Mouse (Mus musculus): ENCODE measurements around the gene Ttll7. TPM values are rescaled to one million over a fixed set of nuclear protein-coding genes. Genes with fewer than 3 reads are reported as not detected.

Gene Ttll7
- polyA plus RNA-seq, 1 experiment from 2014 or later, result 2.5 TPM

DNA sequence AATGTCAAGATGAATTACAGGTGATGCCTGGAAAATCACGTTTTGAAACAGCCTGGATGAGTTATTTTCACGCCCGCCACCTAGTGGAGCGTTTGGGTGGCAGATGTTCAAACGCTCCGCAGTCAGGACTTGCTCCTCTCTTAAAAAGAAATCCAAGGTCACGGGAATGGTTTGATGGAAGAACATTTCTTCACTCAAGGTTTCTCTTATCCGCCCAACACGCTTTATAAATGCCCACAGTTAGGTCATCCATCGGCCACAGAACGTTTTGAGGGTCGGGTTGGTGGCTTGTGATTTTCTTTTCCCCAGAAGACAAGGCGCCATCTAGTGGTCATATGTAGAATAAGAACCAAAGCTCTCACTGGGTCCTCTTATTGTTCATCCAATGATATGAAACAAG, 93.7 kb downstream of the Ttll7 start:
- Histone ChIP-seq H3K4me3 (ENCODE audit: low read depth, low read length) (peak overlapping the region; percentile 30), H3K9ac (peak overlapping the region; percentile 27; the same call in 1 of the 2 replicates), H3K27me3 (ENCODE audit: insufficient read depth, low read length) (no peaks in the 10 kb centered on the region), H3K27ac (ENCODE audit: low read depth) (no peak overlapping the region), H3K4me2 (peak overlapping the region; percentile 61), H3K36me3 (ENCODE audit: insufficient read depth) (no peaks in the 10 kb centered on the region), H3K9me3 (ENCODE audit: low read depth, low read length) (no peaks in the 10 kb centered on the region), H3K4me1 (ENCODE audit: insufficient read depth) (no peaks in the 10 kb centered on the region)
- peak; percentile 69 for ATAC-seq (ENCODE audit: insufficient read depth)
- WGBS, result 0% methylated on average over 13 of the region's 13 CpGs
- peak; percentile 80 for TF ChIP-seq CTCF (IDR thresholded peaks at IDR 0.05; ENCODE audit: low read depth)
- peak; percentile 90 for DNase-seq

DNA sequence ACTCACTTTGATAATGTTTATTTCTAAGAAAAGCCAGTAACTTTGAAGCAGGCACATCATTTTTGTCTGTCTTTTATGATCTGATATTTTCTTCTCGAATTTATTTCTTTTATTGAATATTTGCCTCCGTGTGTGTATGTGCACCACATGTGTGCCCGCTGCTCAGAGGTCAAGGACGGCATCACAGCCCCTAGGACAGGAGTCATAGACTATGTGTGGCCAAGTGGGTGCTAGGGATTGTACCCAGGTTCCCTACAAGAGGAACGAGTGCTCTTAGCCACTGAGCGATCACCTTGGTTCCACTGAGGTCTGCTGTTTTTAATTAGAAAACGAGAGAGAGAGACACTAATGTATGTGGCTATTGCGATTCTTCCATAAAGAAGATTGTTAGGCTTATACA, 94.5 kb downstream of the Ttll7 start:
- Histone ChIP-seq H3K4me3 (ENCODE audit: low read depth, low read length) (no peak overlapping the region), H3K9me3 (ENCODE audit: low read depth, low read length) (no peaks in the 10 kb centered on the region), H3K9ac (no peak overlapping the region), H3K27me3 (ENCODE audit: insufficient read depth, low read length) (no peaks in the 10 kb centered on the region), H3K36me3 (ENCODE audit: insufficient read depth) (no peaks in the 10 kb centered on the region), H3K4me1 (ENCODE audit: insufficient read depth) (no peaks in the 10 kb centered on the region), H3K27ac (ENCODE audit: low read depth) (no peak overlapping the region), H3K4me2 (no peak overlapping the region)
- 75% methylated on average over 8 of the region's 8 CpGs for WGBS
- DNase-seq, result no peak
- no peak for ATAC-seq (ENCODE audit: insufficient read depth)
- TF ChIP-seq CTCF (IDR thresholded peaks at IDR 0.05; ENCODE audit: low read depth), result no peak

- no peak overlapping the region for H3K4me2 ChIP-seq
- no peaks in the 10 kb centered on the region for H3K4me1 ChIP-seq (ENCODE audit: insufficient read depth)
- no peak overlapping the region for H3K9ac ChIP-seq
- 67% methylated on average over 8 of the region's 8 CpGs for WGBS
- H3K27ac ChIP-seq (ENCODE audit: low read depth), result no peak overlapping the region
- H3K36me3 ChIP-seq (ENCODE audit: insufficient read depth), result no peaks in the 10 kb centered on the region
- no peak for DNase-seq
- no peaks in the 10 kb centered on the region for H3K27me3 ChIP-seq (ENCODE audit: insufficient read depth, low read length)
- ATAC-seq (ENCODE audit: insufficient read depth), result no peak
- H3K4me3 ChIP-seq (ENCODE audit: low read depth, low read length), result no peak overlapping the region
- TF ChIP-seq CTCF (IDR thresholded peaks at IDR 0.05; ENCODE audit: low read depth), result no peak
- no peaks in the 10 kb centered on the region for H3K9me3 ChIP-seq (ENCODE audit: low read depth, low read length)
These were observed 104.6 kb downstream of the Ttll7 start for GRCm38 (mm10) chr3:146956792-146957191.

DNA sequence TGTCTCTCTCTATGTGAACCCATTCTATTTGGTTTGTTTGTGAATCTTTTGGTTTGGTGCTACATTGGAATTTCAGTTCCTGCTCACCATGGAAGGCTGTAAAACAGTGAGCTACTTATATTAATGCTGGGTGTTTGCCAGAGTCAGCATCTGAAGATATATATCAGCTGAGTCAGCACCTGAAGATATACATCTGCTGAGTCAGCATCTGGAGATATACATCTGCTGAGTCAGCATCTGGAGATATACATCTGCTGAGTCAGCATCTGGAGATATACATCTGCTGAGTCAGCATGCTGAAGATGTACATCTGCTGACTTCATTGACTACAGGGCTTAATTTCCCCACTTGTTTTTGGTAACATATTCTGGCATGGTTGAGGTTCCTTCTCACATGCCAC, 110.7 kb downstream of the Ttll7 start:
- no peaks in the 10 kb centered on the region for H3K4me1 ChIP-seq (ENCODE audit: insufficient read depth)
- H3K27me3 ChIP-seq (ENCODE audit: insufficient read depth, low read length), result no peaks in the 10 kb centered on the region
- no peak overlapping the region for H3K27ac ChIP-seq (ENCODE audit: low read depth)
- H3K9ac ChIP-seq, result no peak overlapping the region
- no peak for TF ChIP-seq CTCF (IDR thresholded peaks at IDR 0.05; ENCODE audit: low read depth)
- DNase-seq (no peak), ATAC-seq (ENCODE audit: insufficient read depth) (no peak)
- H3K4me3 ChIP-seq (ENCODE audit: low read depth, low read length), result no peak overlapping the region
- no peaks in the 10 kb centered on the region for H3K36me3 ChIP-seq (ENCODE audit: insufficient read depth)
- H3K9me3 ChIP-seq (ENCODE audit: low read depth, low read length), result no peaks in the 10 kb centered on the region
- no peak overlapping the region for H3K4me2 ChIP-seq

- Histone ChIP-seq H3K9ac (no peak overlapping the region), H3K4me3 (ENCODE audit: low read depth, low read length) (no peak overlapping the region), H3K4me2 (no peak overlapping the region), H3K27me3 (ENCODE audit: insufficient read depth, low read length) (no peaks in the 10 kb centered on the region), H3K9me3 (ENCODE audit: low read depth, low read length) (no peaks in the 10 kb centered on the region), H3K27ac (ENCODE audit: low read depth) (no peak overlapping the region), H3K4me1 (ENCODE audit: insufficient read depth) (no peaks in the 10 kb centered on the region), H3K36me3 (ENCODE audit: insufficient read depth) (no peaks in the 10 kb centered on the region)
- WGBS, result 79% methylated on average over 3 of the region's 3 CpGs
- ATAC-seq (ENCODE audit: insufficient read depth) (no peak), DNase-seq (no peak)
- TF ChIP-seq CTCF (IDR thresholded peaks at IDR 0.05; ENCODE audit: low read depth), result no peak
These were observed 112.2 kb downstream of the Ttll7 start for GRCm38 (mm10) chr3:146964384-146964783.

DNA sequence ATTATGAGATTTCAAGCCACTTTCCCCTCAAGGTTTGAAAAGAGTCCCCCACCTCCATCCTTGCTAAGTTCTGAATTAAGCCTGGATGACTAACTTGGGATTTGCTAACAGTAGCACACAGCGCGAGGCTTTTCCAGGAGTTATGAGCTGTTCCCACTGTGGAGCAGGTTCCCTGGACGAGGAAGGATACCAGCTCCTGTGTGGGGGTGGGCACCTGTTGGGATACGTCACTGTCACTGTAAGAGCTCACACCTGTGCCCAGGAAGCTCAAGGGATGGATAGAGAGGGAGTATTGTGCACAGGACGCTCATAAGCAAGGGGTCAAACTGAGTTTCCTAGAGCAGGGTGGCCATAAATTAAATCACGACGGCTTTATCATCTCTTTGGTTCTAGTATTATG, 115.1 kb downstream of the Ttll7 start:
- Histone ChIP-seq H3K4me2 (no peak overlapping the region), H3K27me3 (ENCODE audit: insufficient read depth, low read length) (no peaks in the 10 kb centered on the region), H3K4me1 (ENCODE audit: insufficient read depth) (no peaks in the 10 kb centered on the region), H3K9me3 (ENCODE audit: low read depth, low read length) (no peaks in the 10 kb centered on the region), H3K4me3 (ENCODE audit: low read depth, low read length) (no peak overlapping the region), H3K9ac (no peak overlapping the region), H3K27ac (ENCODE audit: low read depth) (no peak overlapping the region), H3K36me3 (ENCODE audit: insufficient read depth) (no peaks in the 10 kb centered on the region)
- no peak for DNase-seq
- no peak for TF ChIP-seq CTCF (IDR thresholded peaks at IDR 0.05; ENCODE audit: low read depth)
- no peak for ATAC-seq (ENCODE audit: insufficient read depth)
- 76% methylated on average over 7 of the region's 7 CpGs for WGBS

GRCm38 (mm10) chr3:146967834-146968233, 115.7 kb downstream of the Ttll7 start:
- no peak for TF ChIP-seq CTCF (IDR thresholded peaks at IDR 0.05; ENCODE audit: low read depth)
- Histone ChIP-seq H3K27me3 (ENCODE audit: insufficient read depth, low read length) (no peaks in the 10 kb centered on the region), H3K36me3 (ENCODE audit: insufficient read depth) (no peaks in the 10 kb centered on the region), H3K27ac (ENCODE audit: low read depth) (no peak overlapping the region), H3K9ac (no peak overlapping the region), H3K9me3 (ENCODE audit: low read depth, low read length) (no peaks in the 10 kb centered on the region), H3K4me2 (no peak overlapping the region), H3K4me1 (ENCODE audit: insufficient read depth) (no peaks in the 10 kb centered on the region), H3K4me3 (ENCODE audit: low read depth, low read length) (no peak overlapping the region)
- ATAC-seq (ENCODE audit: insufficient read depth) (no peak), DNase-seq (no peak)
- 72% methylated on average over 4 of the region's 4 CpGs for WGBS

DNA sequence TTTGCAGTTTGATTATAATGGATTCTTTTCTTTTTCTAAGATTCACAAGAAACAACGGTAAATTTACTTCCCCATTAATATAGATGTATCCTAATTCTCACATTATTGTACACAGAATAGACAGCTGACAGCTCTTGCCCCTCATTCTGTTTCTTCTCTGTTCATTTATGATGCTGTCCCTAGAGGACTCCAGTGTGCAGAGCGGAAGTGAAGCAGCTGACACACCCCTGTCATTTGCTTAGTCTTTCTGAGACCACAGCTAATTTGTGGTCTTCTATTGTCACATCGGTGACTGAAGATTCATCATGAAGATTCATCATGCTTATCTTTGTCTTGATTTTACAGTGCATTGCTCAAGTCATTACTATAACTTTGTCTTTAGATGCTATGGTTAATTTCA, 126.1 kb downstream of the Ttll7 start:
- Histone ChIP-seq H3K4me1 (ENCODE audit: insufficient read depth) (no peaks in the 10 kb centered on the region), H3K4me2 (no peak overlapping the region), H3K4me3 (ENCODE audit: low read depth, low read length) (no peak overlapping the region), H3K9ac (no peak overlapping the region), H3K27ac (ENCODE audit: low read depth) (no peak overlapping the region), H3K36me3 (ENCODE audit: insufficient read depth) (no peaks in the 10 kb centered on the region), H3K27me3 (ENCODE audit: insufficient read depth, low read length) (no peaks in the 10 kb centered on the region), H3K9me3 (ENCODE audit: low read depth, low read length) (no peaks in the 10 kb centered on the region)
- DNase-seq (no peak), ATAC-seq (ENCODE audit: insufficient read depth) (no peak)
- WGBS, result 66% methylated on average over 3 of the region's 3 CpGs
- no peak for TF ChIP-seq CTCF (IDR thresholded peaks at IDR 0.05; ENCODE audit: low read depth)

All from lung, embryonic 14.5 days (tissue).